Mouse (Mus musculus) kidney, postnatal 10 days (tissue): ENCODE results near the gene Rpl35a.
"Not testable (repeated sequence)": the region's sequence is repeated elsewhere in the genome, so short reads cannot be mapped to it uniquely, and the experiment has no call there.

ENCODE experiments used
- DNase-seq: peaks from one replicate; pipeline ENCODE4 v3.0.0; 2021; ENCODE audit warnings: mixed read lengths

Gene Rpl35a

DNA sequence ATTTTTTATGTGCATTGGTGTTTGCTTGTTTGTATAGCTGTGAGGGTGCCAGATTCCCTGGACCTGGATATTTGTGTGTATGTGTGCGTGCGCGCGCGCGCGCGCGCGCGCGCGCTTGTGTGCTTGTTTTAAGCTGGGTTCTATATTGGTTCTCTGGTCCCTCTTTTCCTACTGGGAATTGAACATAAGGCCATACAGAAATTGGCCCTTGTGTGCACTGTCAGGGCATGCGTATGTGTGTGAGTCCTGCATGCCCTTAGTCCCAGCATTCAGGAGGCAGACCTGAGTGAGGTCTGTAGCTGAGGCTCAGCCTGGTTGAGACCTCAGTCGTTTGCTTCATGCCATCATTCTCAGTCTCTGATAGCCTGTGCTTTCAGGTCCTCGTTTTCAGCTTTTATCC lies 1.8 kb downstream of the Rpl35a start:
- DNase-seq = no peak

DNA sequence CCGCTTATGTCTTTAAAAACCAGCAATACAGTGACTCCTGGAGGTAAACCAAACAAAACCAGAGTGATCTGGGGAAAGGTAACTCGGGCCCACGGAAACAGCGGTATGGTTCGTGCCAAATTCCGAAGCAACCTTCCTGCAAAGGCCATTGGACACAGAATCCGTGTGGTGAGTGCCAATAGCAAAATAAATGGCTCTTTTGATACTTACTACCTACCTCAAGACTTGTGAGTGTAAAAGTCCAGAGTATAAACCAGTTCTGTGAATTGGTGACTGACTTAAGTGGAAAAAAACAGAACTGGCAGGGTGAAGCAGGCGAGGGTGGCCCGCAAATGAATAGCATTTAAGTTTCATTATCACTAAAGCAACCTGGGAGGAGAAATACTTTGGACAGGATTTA lies 2.4 kb downstream of the Rpl35a start:
- DNase-seq = not testable (repeated sequence)

DNA sequence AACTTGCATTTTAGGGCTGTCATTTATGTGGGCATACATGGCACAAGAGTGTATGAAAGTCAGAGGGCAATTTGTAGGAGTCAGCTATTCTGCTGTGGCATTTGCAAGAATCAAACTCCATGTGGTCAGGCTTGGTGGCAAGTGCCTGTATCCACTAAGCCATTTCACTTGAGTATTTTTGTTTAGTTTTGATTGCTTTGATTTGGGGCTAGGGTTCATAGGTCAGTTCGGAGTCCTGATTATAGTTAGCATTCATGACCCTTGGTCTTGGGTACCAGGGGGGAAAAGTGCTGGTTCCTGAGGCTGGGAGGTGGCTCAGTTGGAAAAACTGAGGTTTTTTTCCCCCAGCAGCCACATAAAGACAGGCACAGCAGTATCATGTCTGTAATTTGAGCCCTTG lies 3.2 kb downstream of the Rpl35a start:
- DNase-seq = no peak

DNA sequence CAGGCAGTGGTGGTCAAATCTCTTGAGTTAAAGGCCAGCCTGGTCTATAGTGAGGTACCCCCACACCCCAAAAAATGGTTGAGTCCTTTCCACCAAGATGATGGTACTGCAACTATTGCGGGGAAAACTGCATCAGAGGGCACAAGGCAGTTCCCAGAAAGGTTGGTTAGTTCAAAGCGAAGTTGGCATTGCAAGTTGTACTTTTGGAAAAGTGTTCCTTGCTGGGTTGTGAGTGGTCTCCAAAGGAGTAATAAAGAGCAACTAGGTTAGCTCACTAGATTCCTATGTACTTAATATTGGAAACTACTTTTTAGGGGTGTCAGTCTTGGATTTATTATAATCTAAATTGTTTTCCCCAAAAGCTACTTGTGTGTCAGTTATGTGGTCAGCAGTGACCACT lies 4.7 kb downstream of the Rpl35a start:
- no peak for DNase-seq

DNA sequence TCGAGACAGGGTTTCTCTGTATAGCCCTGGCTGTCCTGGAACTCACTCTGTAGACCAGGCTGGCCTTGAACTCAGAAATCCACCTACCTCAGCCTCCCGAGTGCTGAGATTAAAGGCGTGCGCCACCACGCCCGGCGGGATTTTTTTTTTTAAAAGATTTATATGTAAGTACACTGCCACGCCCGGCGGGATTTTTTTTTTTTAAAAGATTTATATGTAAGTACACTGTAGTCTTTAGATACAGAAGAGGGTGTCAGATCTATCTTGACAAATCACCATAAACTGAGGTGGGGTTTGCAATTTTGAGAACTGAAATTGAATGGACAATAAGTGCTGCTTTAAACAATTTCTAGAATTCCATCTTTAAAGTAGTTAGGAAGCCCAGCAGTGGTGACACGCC lies 5.1 kb downstream of the Rpl35a start:
- DNase-seq = no peak

DNA sequence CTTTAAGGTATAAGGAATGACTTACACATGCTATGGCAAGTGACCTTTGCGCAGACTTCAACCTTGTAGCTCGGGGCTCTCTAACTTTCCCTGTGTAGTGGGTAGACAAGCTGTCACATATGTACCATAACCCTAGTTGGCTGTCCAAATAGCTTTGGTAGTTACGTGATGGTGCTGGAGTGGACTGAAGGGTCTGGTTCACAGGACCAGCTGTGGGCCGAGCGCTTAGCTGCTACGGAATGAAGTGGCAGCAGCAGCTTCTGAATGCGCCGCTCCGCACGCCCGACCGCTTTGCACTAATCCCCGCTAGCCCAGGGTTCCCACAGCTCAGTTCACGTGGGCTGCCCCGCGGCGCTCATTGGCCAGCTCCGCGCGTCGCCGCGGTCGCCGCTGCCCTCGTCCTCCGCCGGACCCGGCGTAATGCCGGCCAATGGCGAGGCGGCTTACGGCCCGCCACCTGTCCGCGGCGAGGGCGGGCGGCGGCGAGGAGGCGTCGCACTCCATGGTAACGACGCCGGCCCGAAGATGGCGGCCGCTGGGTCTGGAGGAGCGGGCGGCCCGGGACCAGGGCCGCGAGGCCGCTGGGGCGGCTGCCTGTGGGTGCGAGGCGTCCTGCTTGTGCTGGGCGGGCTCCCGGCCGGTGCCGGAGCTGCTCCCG lies 5.9 kb downstream of the Rpl35a start, which contains the start of gene Lmln:
Lmln (plus strand) TSS at position 498 of the 658 bp plus-strand sequence.
- DNase-seq = peak; percentile 95

DNA sequence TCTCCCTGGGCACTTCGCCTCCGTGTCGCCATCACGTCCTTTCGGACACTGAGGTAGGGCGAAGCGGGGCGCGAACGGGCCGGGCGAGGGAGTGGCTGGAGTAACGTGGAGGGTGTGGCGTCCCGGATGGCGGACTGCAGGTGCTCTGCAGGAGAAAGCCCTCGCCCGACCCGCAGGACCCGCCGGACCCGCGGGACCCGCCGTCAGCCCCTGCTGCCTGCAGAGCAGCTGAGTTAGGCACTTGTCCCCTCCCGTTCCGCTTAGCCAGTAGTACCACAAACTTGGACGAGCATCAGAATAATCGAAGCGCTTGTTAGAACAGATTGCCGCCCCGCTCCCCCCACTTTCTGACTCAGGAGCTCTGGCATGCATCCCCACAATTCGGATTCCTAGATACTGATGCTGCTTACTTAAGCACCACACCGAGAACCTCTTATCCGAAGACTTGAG lies 6.5 kb downstream of the Rpl35a start:
- no peak for DNase-seq

DNA sequence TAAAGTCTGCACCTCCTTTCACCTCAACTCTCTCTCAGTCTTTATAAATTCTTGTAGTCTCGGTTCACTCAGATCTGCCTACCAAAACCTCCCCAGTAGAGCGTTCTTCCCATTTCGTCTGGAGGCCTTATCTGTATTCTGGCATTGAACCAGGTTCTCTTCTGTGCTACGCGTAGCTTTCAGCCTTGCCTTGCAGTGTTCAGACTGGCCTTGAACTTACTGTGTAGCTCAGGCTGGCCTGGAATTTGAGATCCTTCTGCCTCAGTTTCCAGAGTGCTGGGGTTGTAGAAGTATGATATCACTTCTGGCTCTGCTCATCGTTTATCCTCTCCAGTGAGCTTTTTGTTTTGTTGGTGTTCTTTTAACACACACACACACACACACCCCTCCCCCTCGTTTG lies 7.0 kb downstream of the Rpl35a start:
- no peak for DNase-seq

DNA sequence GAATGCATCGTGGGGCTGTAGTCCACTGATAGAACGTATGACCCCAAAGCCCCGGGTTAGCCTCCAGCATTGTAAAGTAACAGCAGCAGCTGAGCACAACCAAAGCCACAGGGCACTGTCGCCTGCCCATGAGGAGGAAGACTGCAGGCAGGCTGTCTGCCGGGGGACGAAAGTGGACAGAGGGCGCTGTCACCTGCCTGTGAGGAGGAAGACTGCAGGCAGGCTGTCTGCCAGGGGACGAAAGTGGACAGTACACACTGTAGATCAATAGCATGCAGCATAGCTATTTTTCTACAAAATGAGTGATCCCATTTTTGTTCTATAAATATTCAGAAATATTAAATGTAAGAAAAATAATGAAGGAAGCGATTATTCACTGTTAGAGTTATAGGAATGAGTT lies 8.4 kb downstream of the Rpl35a start:
- no peak for DNase-seq

DNA sequence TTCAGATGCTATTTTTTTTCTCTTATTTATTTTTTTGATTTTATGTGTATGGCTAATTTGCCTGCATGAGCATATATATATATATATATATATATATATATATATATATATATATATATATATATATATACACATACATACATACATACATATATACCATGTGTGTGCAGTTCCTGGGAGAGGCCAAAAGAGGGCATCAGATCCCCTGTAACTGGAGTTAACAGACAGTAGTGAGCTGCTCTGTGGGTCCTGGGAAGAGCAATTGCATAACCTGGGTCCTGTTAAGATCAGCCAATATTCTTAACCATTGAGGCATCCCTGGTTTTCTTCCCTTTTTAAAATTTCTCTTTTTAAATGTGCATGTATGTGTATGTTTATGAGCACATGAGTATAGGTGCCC lies 14.7 kb downstream of the Rpl35a start:
- DNase-seq = no peak

DNA sequence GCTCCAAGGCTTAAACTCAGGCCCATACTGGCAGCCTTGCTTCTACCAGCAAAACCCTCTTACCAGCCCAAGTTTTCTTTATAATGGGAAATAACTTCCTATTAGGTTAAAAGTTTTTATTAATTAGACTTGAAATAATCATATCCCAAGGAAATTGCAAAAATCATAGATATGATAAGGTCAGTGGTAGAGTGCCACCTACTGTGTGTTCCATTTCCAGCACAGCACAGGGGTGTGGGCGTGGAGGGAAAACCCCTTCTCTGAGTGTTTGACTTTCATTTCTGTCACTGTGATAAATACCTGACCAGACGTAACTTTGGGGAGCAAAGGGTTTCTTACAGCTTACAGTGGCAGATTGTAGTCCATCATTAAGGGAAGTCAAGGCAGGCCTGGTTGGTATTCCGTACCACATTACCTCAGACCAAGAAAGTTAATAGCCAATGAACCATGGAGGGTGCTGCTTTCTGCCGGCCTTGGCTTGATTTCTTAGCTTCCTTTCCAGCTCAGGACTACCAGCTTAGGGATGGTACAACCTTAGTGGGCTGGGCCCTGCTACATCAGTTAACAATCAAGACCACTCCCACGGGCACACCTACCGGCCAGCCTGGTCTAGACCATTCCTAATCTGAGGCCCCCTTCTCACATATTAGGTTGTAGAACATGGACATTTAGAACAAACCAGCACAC lies 16.8 kb downstream of the Rpl35a start:
- DNase-seq = no peak

DNA sequence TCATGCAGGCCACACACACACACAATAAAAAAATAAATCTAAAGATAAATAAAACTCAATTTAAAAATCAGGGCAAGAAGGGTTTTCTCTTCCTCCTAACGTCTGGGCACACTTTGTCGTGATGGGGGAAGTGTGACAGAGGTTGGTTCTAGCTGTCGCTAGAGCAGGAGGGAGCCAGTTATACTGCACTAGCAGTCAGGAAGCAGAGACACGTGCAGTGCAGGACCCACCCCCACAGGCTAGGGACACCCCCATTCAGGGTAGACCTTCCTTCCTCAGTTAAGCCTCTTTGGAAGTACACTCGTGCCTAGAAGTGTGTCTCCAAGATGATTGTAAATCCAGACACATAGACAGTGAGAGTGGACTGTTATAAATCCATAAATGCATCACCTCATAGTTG lies 18.7 kb downstream of the Rpl35a start:
- no peak for DNase-seq

DNA sequence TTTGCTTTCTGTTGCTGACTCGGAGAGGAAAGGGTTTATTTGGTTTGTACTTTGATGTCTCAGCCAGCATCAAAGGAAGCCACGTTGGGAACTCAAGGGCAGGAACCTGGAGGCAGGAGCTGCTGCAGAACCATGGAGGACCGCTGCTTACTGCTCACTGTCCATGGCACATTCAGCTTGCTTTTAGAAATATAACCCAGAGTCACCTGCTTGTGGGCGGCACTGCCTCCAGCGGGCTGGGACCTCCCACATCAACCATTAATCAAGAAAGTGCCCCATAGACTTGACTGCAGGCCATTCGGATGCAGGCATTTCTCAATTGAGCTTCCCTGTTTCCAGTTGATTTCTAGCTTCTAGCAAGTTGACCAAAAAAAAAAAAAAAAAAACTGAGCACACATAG lies 19.8 kb downstream of the Rpl35a start:
- DNase-seq = no peak

DNA sequence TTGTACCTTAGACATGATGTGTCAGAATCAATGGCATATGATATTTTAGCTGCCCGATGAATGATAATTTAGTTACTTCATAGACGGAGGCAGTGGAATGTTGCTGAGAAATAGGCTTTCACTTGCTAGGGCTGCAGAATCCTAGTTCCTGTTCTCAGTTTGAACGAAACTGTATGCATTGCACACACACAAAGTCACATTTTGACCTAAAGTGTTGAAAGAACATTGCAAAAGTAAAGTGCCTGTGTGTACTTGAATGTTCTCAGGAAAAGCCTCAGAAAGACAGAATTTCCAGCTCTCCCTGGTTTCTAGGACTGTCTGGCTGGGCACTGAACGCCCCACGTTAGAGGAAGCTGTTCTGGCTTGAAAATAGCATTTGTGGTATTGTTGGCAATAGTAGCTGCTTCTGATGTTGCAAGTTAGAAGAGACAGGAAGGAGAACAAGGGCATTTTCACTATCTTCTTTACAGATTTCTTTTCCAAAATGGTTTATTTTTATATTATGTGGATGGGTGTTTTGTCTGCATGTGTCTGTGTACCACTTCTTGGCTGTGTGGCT lies 20.9 kb downstream of the Rpl35a start:
- no peak for DNase-seq

DNA sequence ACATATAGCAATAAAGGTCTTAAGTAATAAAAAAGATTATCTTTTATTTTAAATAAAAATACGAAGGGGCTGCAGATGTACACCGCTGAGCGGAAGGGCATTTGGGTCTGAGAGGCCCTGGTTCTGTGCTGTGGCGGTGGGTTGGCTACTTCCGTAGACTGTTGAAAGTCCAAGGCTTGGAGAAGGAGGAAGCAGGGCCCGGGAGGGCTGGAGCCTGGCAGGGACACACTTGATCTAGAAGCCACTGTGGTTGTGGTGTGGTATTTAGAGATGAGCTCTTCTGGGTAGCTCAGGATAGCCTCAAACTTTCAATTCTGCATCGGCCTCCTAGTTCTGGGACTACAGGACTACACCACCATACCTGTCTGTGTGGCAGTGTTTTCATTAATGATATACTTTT lies 23.8 kb downstream of the Rpl35a start:
- DNase-seq = no peak

DNA sequence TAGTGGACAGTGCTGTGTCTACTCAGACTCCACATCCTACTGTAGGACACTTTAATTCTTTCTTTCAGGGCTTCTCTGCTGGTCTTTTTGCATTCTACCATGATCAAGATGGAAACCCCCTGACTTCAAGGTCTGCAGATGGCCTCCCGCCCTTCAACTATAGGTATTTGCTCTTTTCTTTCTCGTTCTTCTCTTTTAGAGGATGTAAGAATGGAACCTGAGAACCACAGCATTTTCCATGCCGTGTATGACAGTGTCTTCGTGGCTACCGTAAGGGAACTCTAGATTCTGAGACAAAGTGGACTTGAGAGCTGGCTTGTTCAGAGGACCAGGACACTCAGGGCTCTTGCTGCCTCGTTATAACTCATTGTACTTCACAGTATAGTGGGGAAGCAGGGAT lies 26.7 kb downstream of the Rpl35a start:
- no peak for DNase-seq

DNA sequence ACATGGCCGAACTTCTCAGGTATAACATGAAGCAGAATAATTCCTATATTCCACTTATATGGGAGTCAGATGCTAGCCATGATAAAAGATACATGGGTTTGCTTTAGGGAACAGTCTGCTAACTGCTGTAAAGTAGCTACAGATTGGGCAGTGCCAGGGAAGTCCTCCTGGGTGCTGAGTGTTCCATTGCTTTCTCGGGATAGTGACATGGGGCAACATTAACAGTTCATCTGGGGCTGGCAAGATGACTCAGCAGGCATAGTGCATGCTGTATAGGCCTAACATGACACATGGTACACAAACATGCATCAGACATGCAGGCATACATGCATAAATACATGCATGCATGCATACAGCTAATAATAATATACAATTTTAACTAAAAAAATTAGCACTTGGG lies 27.7 kb downstream of the Rpl35a start:
- DNase-seq = no peak

DNA sequence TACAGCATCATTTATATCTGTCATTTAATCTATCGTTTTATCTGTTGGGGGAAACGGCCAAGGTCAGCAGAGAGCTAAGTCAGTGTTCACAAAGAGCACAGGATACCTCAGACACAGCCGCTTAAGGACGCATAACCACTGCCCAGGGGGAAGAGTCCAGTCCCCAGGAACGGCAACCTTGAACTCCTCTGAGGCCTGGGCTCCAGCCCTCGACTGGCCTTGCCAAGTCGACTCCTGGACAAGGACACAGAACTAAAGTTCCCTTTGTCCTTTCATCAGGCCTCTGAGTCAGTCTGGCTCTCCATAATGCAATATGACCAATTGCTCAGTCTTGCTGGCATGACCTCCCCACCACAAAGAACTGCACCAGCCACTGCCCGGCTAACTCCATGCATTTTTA lies 29.4 kb downstream of the Rpl35a start:
- DNase-seq = no peak
